ENCODE assay signal across 9 mouse cellular contexts in the genomic region with DNA sequence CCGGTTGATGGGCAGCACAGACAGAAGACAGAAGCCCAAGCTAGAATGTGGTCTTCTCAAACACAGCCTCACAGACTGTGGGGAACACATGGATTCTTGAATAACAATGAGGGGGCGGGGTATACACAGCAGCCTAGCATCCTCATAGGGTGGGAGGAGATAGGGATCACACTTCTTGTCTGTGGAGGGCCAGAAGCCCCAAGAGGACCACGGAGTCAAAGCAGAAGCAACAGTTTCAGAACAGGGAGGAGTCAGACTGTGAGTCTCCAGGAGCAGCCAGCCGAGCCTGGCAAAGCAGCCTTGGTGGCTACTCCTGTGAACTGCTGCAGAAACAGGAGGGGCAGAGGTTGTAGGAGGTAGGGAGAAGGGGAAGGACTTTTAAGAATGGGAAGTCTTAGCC. TPM values are rescaled to one million over a fixed set of nuclear protein-coding genes. Genes with fewer than 3 reads are reported as not detected.
DNase-seq lines count a peak whose midpoint lies in the region; ATAC-seq and TF ChIP-seq lines count a peak whose summit lies in the region.
"Had no signal": no experiment of that assay in that cellular context is flagged by ENCODE, and none has a peak within 500 bp of the region (broad histone marks: within the 10 kb centered on the region; RNA-seq: fewer than 3 reads in every experiment).

No protein-coding gene starts in this region.

- H3K4me1 ChIP-seq in forebrain, postnatal 0 days (ENCODE audit: insufficient read depth): peaks cover 12% of the 10 kb centered on the region
- H3K4me1 ChIP-seq in neural tube, embryonic 13.5 days (replicated peaks): peaks cover 49% of the 10 kb centered on the region

- no peak overlapping the region for H3K27ac ChIP-seq in forebrain, postnatal 0 days (ENCODE audit: low read depth, low read length)
- H3K27ac ChIP-seq in neural tube, embryonic 13.5 days (replicated peaks): no peak overlapping the region
- H3K27ac ChIP-seq: layer of hippocampus, adult 2 months had no signal

- H3K4me2 ChIP-seq in forebrain, postnatal 0 days (ENCODE audit: low read depth): 0 out of 2 replicates have a peak overlapping the region, but pooled peaks have one; percentile 3
- H3K4me2 ChIP-seq in neural tube, embryonic 13.5 days: peak overlapping the region; percentile 8; the same call in 1 of the 2 replicates

- peak; percentile 14 for DNase-seq in layer of hippocampus, adult 11-12 months (ENCODE audit: low spot score)
- DNase-seq in layer of hippocampus, adult 8-10 months (ENCODE audit: low spot score in 2 of 2): no peak
- DNase-seq in embryo, embryonic 11 days: peak; percentile 74
- DNase-seq in forebrain, postnatal 0 days: no peak
- no peak for DNase-seq in thymus, postnatal 10 days (ENCODE audit: low spot score in 2 of 2)
- no peak for DNase-seq in right cerebral cortex, postnatal 14 days
- DNase-seq: lung, postnatal 36 days had no signal

- 9% methylated on average over 4 of the region's 4 CpGs for WGBS in forebrain, postnatal 0 days
- WGBS in neural tube, embryonic 13.5 days: 3% methylated on average over 4 of the region's 4 CpGs

- no peak overlapping the region for H3K4me3 ChIP-seq in forebrain, postnatal 0 days (ENCODE audit: low read depth, low read length)
- H3K4me3 ChIP-seq in neural tube, embryonic 13.5 days: no peak overlapping the region
- H3K4me3 ChIP-seq: layer of hippocampus, adult 2 months had no signal

- TF ChIP-seq CTCF in forebrain, postnatal 0 days (IDR thresholded peaks at IDR 0.05; ENCODE audit: low read depth): no peak

- peak; percentile 21; the same call in 1 of the 2 replicates for ATAC-seq in forebrain, postnatal 0 days
- ATAC-seq in neural tube, embryonic 13.5 days (ENCODE audit: low read depth): no peak

- 0 out of 2 replicates have a peak, but pooled peaks cover 3% of the 10 kb centered on the region for H3K36me3 ChIP-seq in forebrain, postnatal 0 days (ENCODE audit: insufficient read depth)
- no peaks in the 10 kb centered on the region for H3K36me3 ChIP-seq in neural tube, embryonic 13.5 days

- no peaks in the 10 kb centered on the region for H3K27me3 ChIP-seq in forebrain, postnatal 0 days (ENCODE audit: insufficient read depth, low read length)
- peaks cover 14% of the 10 kb centered on the region for H3K27me3 ChIP-seq in neural tube, embryonic 13.5 days

- no peak overlapping the region for H3K9ac ChIP-seq in forebrain, postnatal 0 days
- no peak overlapping the region for H3K9ac ChIP-seq in neural tube, embryonic 13.5 days

- H3K9me3 ChIP-seq in forebrain, postnatal 0 days (ENCODE audit: low read length): no peaks in the 10 kb centered on the region
- H3K9me3 ChIP-seq in neural tube, embryonic 13.5 days: no peaks in the 10 kb centered on the region

RNA-seq across cellular contexts. Expression of gene Ebf4, which starts 1.5 kb away (rescaled TPM):
- total RNA-seq in layer of hippocampus, adult 8-10 months (2022): 10 to 100 TPM; 11.0 to 12.6 (median 11.7) TPM
- 9.3 and 15.1 TPM in 2 replicates for total RNA-seq in forebrain, postnatal 0 days (2014; rRNA removed)
- 3.5 and 4.8 TPM in 2 replicates for polyA plus RNA-seq in forebrain, postnatal 0 days (2015; fragmentation: Nextera tagmentation; extraction: Ambion mirVana)
- 3.6 and 4.3 TPM in 2 replicates for polyA plus RNA-seq in neural tube, embryonic 13.5 days (2015; fragmentation: Nextera tagmentation; extraction: Ambion mirVana)

RNA-seq across cellular contexts. Expression of gene Idh3b, which starts 9.1 kb away (rescaled TPM):
- total RNA-seq in layer of hippocampus, adult 8-10 months (2022): 100 to 1,000 TPM; 294 to 326 (median 314) TPM
- total RNA-seq in forebrain, postnatal 0 days (2014; rRNA removed): 137 and 175 TPM in 2 replicates
- 151 and 169 TPM in 2 replicates for polyA plus RNA-seq in forebrain, postnatal 0 days (2015; fragmentation: Nextera tagmentation; extraction: Ambion mirVana)
- polyA plus RNA-seq in neural tube, embryonic 13.5 days (2015; fragmentation: Nextera tagmentation; extraction: Ambion mirVana): 156 and 161 TPM in 2 replicates

RNA-seq across cellular contexts. Expression of gene Nop56, which starts 19.3 kb away (rescaled TPM):
- total RNA-seq in layer of hippocampus, adult 8-10 months (2022): 100 to 1,000 TPM; 139 to 148 (median 143) TPM
- 173 and 183 TPM in 2 replicates for total RNA-seq in forebrain, postnatal 0 days (2014; rRNA removed)
- 220 and 243 TPM in 2 replicates for polyA plus RNA-seq in forebrain, postnatal 0 days (2015; fragmentation: Nextera tagmentation; extraction: Ambion mirVana)
- polyA plus RNA-seq in neural tube, embryonic 13.5 days (2015; fragmentation: Nextera tagmentation; extraction: Ambion mirVana): 230 and 236 TPM in 2 replicates

Comparison
In these comparisons a context has a peak if more than half of its experiments do, and no peak if none do; other contexts are left out.
1. DNase-seq: peak in layer of hippocampus, adult 11-12 months (single experiment) and embryo, embryonic 11 days (single experiment); none in layer of hippocampus, adult 8-10 months (0 of 2), forebrain, postnatal 0 days (single experiment), thymus, postnatal 10 days (0 of 2) and right cerebral cortex, postnatal 14 days (single experiment).